Mouse (Mus musculus) kidney, adult 2 months (tissue): ENCODE measurements around the gene Gm3880. TPM values are rescaled to one million over a fixed set of nuclear protein-coding genes. Genes with fewer than 3 reads are reported as not detected.

Source experiments
- DNase-seq: peaks from one replicate; pipeline ENCODE4 v3.0.0; 2021
- H3K27ac ChIP-seq: fragments of 200-500 bp; 2 replicates; pipeline ENCODE4 v1.5.1; 2012; ENCODE audit warnings: low read depth, low read length, control low read depth, inconsistent platforms; ENCODE audit not compliant: insufficient read depth
- H3K27me3 ChIP-seq: fragments of 200-500 bp; replicated peaks from 2 replicates; pipeline ENCODE4 v1.6.1; 2012; ENCODE audit warnings: mild to moderate bottlenecking, moderate library complexity, low read length, inconsistent platforms; ENCODE audit not compliant: control insufficient read depth, insufficient read depth
- H3K36me3 ChIP-seq: fragments of 200-500 bp; 2 replicates; pipeline ENCODE4 v1.6.1; 2012; ENCODE audit warnings: mild to moderate bottlenecking, moderate library complexity, low read length, inconsistent platforms; ENCODE audit not compliant: control insufficient read depth, insufficient read depth
- H3K4me1 ChIP-seq: fragments of 200-500 bp; 2 replicates; pipeline ENCODE4 v1.6.1; 2011; ENCODE audit warnings: low read length; ENCODE audit not compliant: control insufficient read depth, insufficient read depth
- H3K4me3 ChIP-seq: fragments of 200-500 bp; 2 replicates; pipeline ENCODE4 v1.5.1; 2011; ENCODE audit warnings: mild to moderate bottlenecking, low read depth, low read length, control low read depth; ENCODE audit not compliant: insufficient read depth
- CTCF ChIP-seq: fragments of 200-500 bp; conservative IDR thresholded peaks from 2 replicates; pipeline ENCODE4 v1.5.1; 2011; ENCODE audit warnings: low read depth, mild to moderate bottlenecking, control low read depth, low read length, moderate library complexity, mixed read lengths; ENCODE audit not compliant: insufficient read depth, insufficient read length
- POLR2A ChIP-seq: fragments of 200-500 bp; IDR thresholded peaks from one replicate; pipeline ENCODE4 v1.6.1; 2011; ENCODE audit warnings: low read depth, low read length, control low read depth
- WGBS: fragments of 180-500 bp; shearing (Covaris S2); methylation state at CpG from one replicate; pipeline ENCODE4 v1.1.7; 2018; 5-methylcytosine and 5-hydroxymethylcytosine counted together
- polyA plus RNA-seq: library from polyadenylated mRNA; depleted of rRNA; stranded (reverse); fragments of >200 nt; gene quantifications from 2 replicates; pipeline ENCODE4 v1.2.3, GENCODE M21; 2012; rRNA removed

Gene Gm3880
- polyA plus RNA-seq, 1 experiment: not detected

DNA sequence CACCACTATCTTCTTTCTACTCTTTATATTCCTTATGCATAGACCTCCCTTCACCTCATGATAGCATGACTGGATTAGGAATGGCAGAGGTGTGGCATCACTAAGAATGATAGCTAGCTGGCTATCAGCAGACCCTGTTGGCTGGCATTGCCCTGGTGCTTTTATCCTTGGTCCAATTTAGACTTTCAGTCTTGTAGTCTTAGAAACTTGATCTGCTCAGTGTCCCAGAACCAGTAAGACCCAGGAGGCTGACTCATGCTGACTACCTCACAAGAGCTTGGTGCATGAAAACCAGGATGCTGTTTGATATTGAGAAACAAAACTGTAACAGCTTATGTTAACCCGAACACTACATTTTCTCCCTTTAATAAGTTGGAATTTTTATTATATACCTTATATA, 41.1 kb downstream of the Gm3880 start:
- no peak overlapping the region for H3K4me3 ChIP-seq
- H3K27me3 ChIP-seq: no peaks in the 10 kb centered on the region
- no peak for DNase-seq
- 89% methylated on average over 1 of the region's 1 CpGs for WGBS
- H3K27ac ChIP-seq: no peak overlapping the region
- no peaks in the 10 kb centered on the region for H3K4me1 ChIP-seq
- no peaks in the 10 kb centered on the region for H3K36me3 ChIP-seq
- no peak for TF ChIP-seq POLR2A
- no peak for TF ChIP-seq CTCF

DNA sequence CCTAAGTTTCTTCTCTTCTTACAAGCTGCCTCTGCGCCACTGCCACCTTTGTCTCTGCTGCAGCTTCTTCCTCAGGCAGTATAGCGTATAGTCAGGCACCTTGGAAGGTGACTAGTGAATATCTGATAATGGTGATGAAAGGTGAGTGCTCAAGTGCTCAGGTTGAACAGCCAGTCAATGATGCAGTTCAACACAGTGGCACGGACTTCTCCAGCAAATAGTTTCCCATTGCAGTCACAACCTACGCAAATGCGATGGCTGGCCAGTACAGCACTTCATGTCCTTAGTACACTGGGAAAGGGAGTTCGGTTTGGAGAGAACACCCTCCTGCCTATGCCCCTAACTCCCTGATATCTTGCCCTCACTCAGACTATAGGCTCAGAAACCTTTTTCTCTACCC, 41.6 kb downstream of the Gm3880 start:
- Histone ChIP-seq H3K4me3 (no peak overlapping the region), H3K27me3 (no peaks in the 10 kb centered on the region), H3K4me1 (no peaks in the 10 kb centered on the region), H3K36me3 (no peaks in the 10 kb centered on the region), H3K27ac (no peak overlapping the region)
- TF ChIP-seq POLR2A (no peak), CTCF (no peak)
- no peak for DNase-seq
- WGBS: 30% methylated on average over 6 of the region's 6 CpGs

GRCm38 (mm10) chrX:102644573-102644951, 42.2 kb downstream of the Gm3880 start:
- Histone ChIP-seq H3K27ac (peak overlapping the region; percentile 91), H3K27me3 (no peaks in the 10 kb centered on the region)
- 2% methylated on average over 8 of the region's 8 CpGs for WGBS

DNA sequence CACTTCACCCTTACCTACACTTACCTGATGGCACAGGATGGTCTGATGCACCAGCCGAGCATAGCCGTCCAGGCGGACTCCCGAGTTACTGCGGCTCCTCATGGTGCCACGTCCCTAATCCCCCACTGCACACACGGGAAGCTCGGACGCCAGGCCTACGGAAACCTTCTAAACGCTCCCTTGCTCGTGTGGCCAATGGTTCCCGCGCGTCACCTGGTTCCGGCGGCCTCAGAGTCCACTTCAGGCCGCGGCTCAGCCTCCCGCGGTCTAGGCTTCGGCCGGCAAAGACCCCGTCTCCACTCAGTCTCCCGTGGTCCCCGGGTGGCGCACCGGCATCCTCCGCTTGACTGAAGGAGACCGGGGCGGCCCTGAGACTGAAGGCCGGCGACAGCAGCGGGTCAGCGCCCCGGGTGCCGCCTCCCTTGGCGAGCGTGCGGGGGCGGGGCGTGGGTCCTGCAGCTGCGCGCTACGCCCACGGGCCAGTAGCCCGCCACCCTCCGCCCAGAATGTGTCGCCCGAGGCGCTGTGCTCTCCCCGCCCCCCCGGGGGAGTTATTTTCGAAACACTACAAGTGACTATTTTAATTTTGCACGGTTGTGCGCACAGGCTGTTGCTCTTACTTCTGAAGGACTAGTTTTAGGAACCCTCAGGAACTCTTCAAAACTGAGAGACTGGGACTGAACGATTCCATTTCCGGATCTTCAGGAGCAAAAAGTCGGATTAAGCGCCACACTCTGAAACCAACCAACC, 42.8 kb downstream of the Gm3880 start, which contains the start of gene Phka1:
Gene Phka1, minus strand, starts transcription at position 424 of the 750 bp plus-strand sequence.
- Histone ChIP-seq H3K27ac (peak within 1 kb of the TSS; percentile 91), H3K4me3 (peak within 1 kb of the TSS; percentile 98), H3K27me3 (no peaks in the 10 kb centered on the region), H3K36me3 (no peaks in the 10 kb centered on the region), H3K4me1 (no peaks in the 10 kb centered on the region)
- under 1% methylated on average over 44 of the region's 60 CpGs for WGBS
- DNase-seq: peak; percentile 89
- TF ChIP-seq CTCF: no peak
- TF ChIP-seq POLR2A: no peak

More at GRCm38 (mm10) chrX:102644573-102644951, 42.2 kb downstream of the Gm3880 start:
- TF ChIP-seq CTCF (no peak), POLR2A (no peak)
- H3K36me3 ChIP-seq: no peaks in the 10 kb centered on the region
- DNase-seq: no peak
- H3K4me1 ChIP-seq: no peaks in the 10 kb centered on the region
- peak overlapping the region; percentile 98 for H3K4me3 ChIP-seq

Other genes with a start within 250 kb of the Gm3880 start
- gene Hdac8, start 181.6 kb downstream of the Gm3880 start, polyA plus RNA-seq: 4.8 and 5.5 TPM in 2 replicates
- 5.6 and 6.1 TPM in 2 replicates for gene Phka1, start 42.7 kb downstream of the Gm3880 start, polyA plus RNA-seq
- gene Gm9112, start 20.7 kb upstream of the Gm3880 start, polyA plus RNA-seq: not detected in 2 replicates
- gene Dmrtc1b, start 20.9 kb upstream of the Gm3880 start, polyA plus RNA-seq: not detected in 2 replicates
- gene Dmrtc1c1, start 116.0 kb upstream of the Gm3880 start, polyA plus RNA-seq: not detected in 2 replicates
- not detected in 2 replicates for gene Dmrtc1c2, start 167.6 kb upstream of the Gm3880 start, polyA plus RNA-seq
- gene 1700031F05Rik, start 181.0 kb upstream of the Gm3880 start, polyA plus RNA-seq: 0.14 TPM in 1 of 2 replicates, not detected in the other
- 0.41 and 0.48 TPM in 2 replicates for gene Dmrtc1a, start 221.7 kb upstream of the Gm3880 start, polyA plus RNA-seq
- not detected in 2 replicates for gene 1700011M02Rik, start 221.9 kb upstream of the Gm3880 start, polyA plus RNA-seq
- gene 1700018G05Rik, start 241.4 kb upstream of the Gm3880 start, polyA plus RNA-seq: 0.80 TPM in 1 of 2 replicates, not detected in the other